Comparison of ENCODE assay signal across 23 mouse cellular contexts in genomic region chr14:103029203-103029602, GRCm38 (mm10). TPM values are rescaled to one million over a fixed set of nuclear protein-coding genes. Genes with fewer than 3 reads are reported as not detected.
DNase-seq lines count a peak whose midpoint lies in the region; ATAC-seq lines count a peak whose summit lies in the region.
"Had no signal": no experiment of that assay in that cellular context is flagged by ENCODE, and none has a peak within 500 bp of the region (broad histone marks: within the 10 kb centered on the region; RNA-seq: fewer than 3 reads in every experiment).

No protein-coding gene starts in this region.

- intact Hi-C loops in heart, postnatal 14 days (cut with DNase I): no loop called here

- peak; percentile 27 for DNase-seq in heart, adult 11 months
- no peak for DNase-seq in heart, postnatal 14 days
- peak; percentile 48 for DNase-seq in 416B (ENCODE audit: low read depth)
- no peak for DNase-seq in layer of hippocampus, postnatal 25 days (ENCODE audit: extremely low spot score in 1 of 2, low spot score in 1 of 2)
- DNase-seq in layer of hippocampus, postnatal 14 days (ENCODE audit: low spot score in 2 of 2): no peak
- DNase-seq: adrenal gland, postnatal 14 days; B cell, adult 2 months; cerebellum, adult 11-12 months; cerebellum, adult 8-10 months; cerebellum, postnatal 10 days; cerebellum, postnatal 36 days; gastrocnemius, adult 2 months; gastrocnemius, postnatal 14 days; heart, adult 2 months had no signal

- ATAC-seq in hematopoietic stem cell, adult 5-6 weeks (replicated peaks in 1 of 2; ENCODE audit: insufficient read depth in 1 of 2, low FRiP score in 2 of 2, low TSS enrichment in 1 of 2, low read depth in 1 of 2, poor library complexity in 2 of 2, severe bottlenecking in 2 of 2): peak; percentile 35 to 75; a peak in 2 of 4 replicates
- ATAC-seq in neutrophil, adult 5-6 weeks (ENCODE audit: extremely low read depth, insufficient number of reproducible peaks, low FRiP score, poor library complexity, severe bottlenecking): peak; percentile 69
- ATAC-seq: forebrain, embryonic 13.5 days; forebrain, embryonic 16.5 days; hindbrain, embryonic 16.5 days; Patski had no signal

RNA-seq across cellular contexts. Expression of gene Acod1, which starts 17.6 kb away (rescaled TPM):
- under 1 TPM in 1 of 2 experiments, not detected in 1; 0.10 TPM for total RNA-seq in heart, postnatal 14 days (2021)
- total RNA-seq in hematopoietic stem cell, adult 5-6 weeks (2017): 0.19 and 1.4 TPM in 2 replicates
- 37.2 and 40.6 TPM in 2 replicates for total RNA-seq in neutrophil, adult 5-6 weeks (2017)
- total RNA-seq in layer of hippocampus, postnatal 25 days (2021): under 1 TPM in 1 of 2 experiments, not detected in 1; 0.10 TPM
- total RNA-seq in layer of hippocampus, postnatal 14 days (2021): not detected
- total RNA-seq: adrenal gland, adult 18-20 months; adrenal gland, postnatal 14 days; gastrocnemius, adult 2 months; gastrocnemius, postnatal 14 days; gastrocnemius, postnatal 4 days; heart, adult 2 months; heart, postnatal 25 days had no signal

RNA-seq across cellular contexts. Expression of gene Cln5, which starts 40.8 kb away (rescaled TPM):
- total RNA-seq in heart, postnatal 14 days (2021): 10 to 100 TPM; 16.4 to 17.9 TPM
- total RNA-seq in hematopoietic stem cell, adult 5-6 weeks (2017): 44.9 and 47.3 TPM in 2 replicates
- 70.2 and 73.2 TPM in 2 replicates for total RNA-seq in neutrophil, adult 5-6 weeks (2017)
- total RNA-seq in layer of hippocampus, postnatal 25 days (2021): 10 to 100 TPM in 1 of 2 experiments, 1 to 10 TPM in 1; 9.6 to 10.3 TPM
- 1 to 10 TPM; 6.4 to 8.9 TPM for total RNA-seq in layer of hippocampus, postnatal 14 days (2021)

RNA-seq across cellular contexts. Expression of gene Kctd12, which starts 46.8 kb away (rescaled TPM):
- total RNA-seq in heart, postnatal 14 days (2021): 10 to 100 TPM; 29.7 to 29.8 TPM
- 116 and 119 TPM in 2 replicates for total RNA-seq in hematopoietic stem cell, adult 5-6 weeks (2017)
- 373 and 393 TPM in 2 replicates for total RNA-seq in neutrophil, adult 5-6 weeks (2017)
- total RNA-seq in layer of hippocampus, postnatal 25 days (2021): 100 to 1,000 TPM; 115 to 119 TPM
- total RNA-seq in layer of hippocampus, postnatal 14 days (2021): 100 to 1,000 TPM; 101 to 112 TPM

Comparison
In these comparisons a context has a peak if more than half of its experiments do, and no peak if none do; other contexts are left out.
1. DNase-seq: peak in heart, adult 11 months (single experiment) and 416B (single experiment); none in heart, postnatal 14 days (0 of 2), layer of hippocampus, postnatal 25 days (0 of 2) and layer of hippocampus, postnatal 14 days (0 of 2).
2. RNA of gene Acod1, which starts 17.6 kb away (total RNA-seq): 37.2 to 40.6 TPM in neutrophil, adult 5-6 weeks; 0.19 to 1.4 TPM in hematopoietic stem cell, adult 5-6 weeks, 0.10 TPM in layer of hippocampus, postnatal 25 days, 0.10 TPM in heart, postnatal 14 days and not detected in layer of hippocampus, postnatal 14 days; every median in the first group is over 10 times any median in the second.